Mouse (Mus musculus) cortical plate, adult 2 months (tissue): Measurements from ENCODE around the gene Car5a.

Source experiments
- CTCF ChIP-seq: fragments of 200-500 bp; IDR thresholded peaks from 2 replicates; pipeline ENCODE4 v1.5.1; 2011; ENCODE audit warnings: mild to moderate bottlenecking, control low read depth, low read length; ENCODE audit not compliant: insufficient read depth; ENCODE audit errors: extremely low read depth
- POLR2A ChIP-seq: fragments of 200-500 bp; IDR thresholded peaks from 2 replicates; pipeline ENCODE4 v1.6.1; 2011; ENCODE audit warnings: mild to moderate bottlenecking, low read length, control low read depth; ENCODE audit not compliant: insufficient read depth; ENCODE audit errors: extremely low read depth

- TF ChIP-seq CTCF, result no peak
- no peak for TF ChIP-seq POLR2A
These were observed 38.8 kb downstream of the Car5a start for GRCm38 (mm10) chr8:121905864-121906263.
